Mouse (Mus musculus) heart, embryonic 14.5 days (tissue): ENCODE results near the gene Card9. TPM values are rescaled to one million over a fixed set of nuclear protein-coding genes. Genes with fewer than 3 reads are reported as not detected.

Experiments used
- ATAC-seq: fragments of 200-750 bp; cut with Nextera tagmentation; 2 replicates; pipeline ENCODE4 v1.8.0; 2017; ENCODE audit warnings: low read depth, moderate TSS enrichment; ENCODE audit not compliant: insufficient number of reproducible peaks, insufficient read depth, low FRiP score
- H3K27ac ChIP-seq, 2 experiments: fragments of 200-500 bp in 1 of 2; fragments of 300-500 bp in 1 of 2; sonication (generic) in 1 of 2; replicated peaks in 1 of 2; 2 replicates each; pipeline ENCODE4 v1.5.1; 2012 to 2014; ENCODE audit warnings: low read depth in 2 of 2, low read length in 2 of 2, control low read depth in 1 of 2, mild to moderate bottlenecking in 1 of 2, mixed read lengths in 1 of 2; ENCODE audit not compliant: control insufficient read depth in 1 of 2, insufficient read depth in 1 of 2
- H3K27me3 ChIP-seq: fragments of 300-500 bp; sonication (generic); 2 replicates; pipeline ENCODE4 v1.6.1; 2014; ENCODE audit warnings: mild to moderate bottlenecking, low read length, control low read depth; ENCODE audit not compliant: control insufficient read depth, insufficient read depth
- H3K36me3 ChIP-seq: fragments of 300-500 bp; sonication (generic); 2 replicates; pipeline ENCODE4 v1.6.1; 2014; ENCODE audit warnings: mild to moderate bottlenecking, control low read depth, low read length, mixed read lengths; ENCODE audit not compliant: control insufficient read depth, insufficient read depth
- H3K4me1 ChIP-seq, 2 experiments: fragments of 200-500 bp in 1 of 2; fragments of 300-500 bp in 1 of 2; sonication (generic) in 1 of 2; 2 replicates each; pipeline ENCODE4 v1.6.1; 2012 to 2014; ENCODE audit warnings: low read length in 2 of 2, control low read depth in 1 of 2, mixed read lengths in 1 of 2; ENCODE audit not compliant: control insufficient read depth in 2 of 2, insufficient read depth in 2 of 2
- H3K4me2 ChIP-seq: fragments of 300-500 bp; sonication (generic); 2 replicates; pipeline ENCODE4 v1.6.1; 2014; ENCODE audit warnings: mild to moderate bottlenecking, low read length
- H3K4me3 ChIP-seq, 2 experiments: fragments of 200-500 bp in 1 of 2; fragments of 300-500 bp in 1 of 2; sonication (generic) in 1 of 2; 2 replicates each; pipeline ENCODE4 v1.5.1; 2012 to 2014; ENCODE audit warnings: low read length in 2 of 2, mild to moderate bottlenecking in 2 of 2, control low read depth in 1 of 2, low read depth in 1 of 2, moderate library complexity in 1 of 2; ENCODE audit not compliant: control insufficient read depth in 1 of 2, insufficient read depth in 1 of 2
- H3K9ac ChIP-seq: fragments of 300-500 bp; sonication (generic); 2 replicates; pipeline ENCODE4 v1.6.1; 2014; ENCODE audit warnings: mild to moderate bottlenecking, low read length
- H3K9me3 ChIP-seq: fragments of 300-500 bp; sonication (generic); 2 replicates; pipeline ENCODE4 v1.6.1; 2016; ENCODE audit warnings: low read length, control low read depth; ENCODE audit not compliant: control insufficient read depth
- WGBS: fragments of 180-500 bp; shearing (Covaris S2); extraction: QIAGEN DNeasy Blood & Tissue Kit; methylation state at CpG from one replicate; pipeline ENCODE4 v1.1.7; 2014; 5-methylcytosine and 5-hydroxymethylcytosine counted together
- polyA plus RNA-seq: library from polyadenylated mRNA; unstranded; fragments of >200 nt; fragmentation: Nextera tagmentation; extraction: Ambion mirVana; gene quantifications from 2 replicates; pipeline ENCODE4 v1.2.1, GENCODE M21; 2014

Gene Card9
- polyA plus RNA-seq, 1 experiment from 2014 or later, result 0.61 TPM

- WGBS, result 88% methylated on average over 5 of the region's 5 CpGs
- peaks cover 69% of the 10 kb centered on the region for H3K36me3 ChIP-seq
Measured at GRCm38 (mm10) chr2:26400296-26400695, 39.6 kb upstream of the Card9 start.

DNA sequence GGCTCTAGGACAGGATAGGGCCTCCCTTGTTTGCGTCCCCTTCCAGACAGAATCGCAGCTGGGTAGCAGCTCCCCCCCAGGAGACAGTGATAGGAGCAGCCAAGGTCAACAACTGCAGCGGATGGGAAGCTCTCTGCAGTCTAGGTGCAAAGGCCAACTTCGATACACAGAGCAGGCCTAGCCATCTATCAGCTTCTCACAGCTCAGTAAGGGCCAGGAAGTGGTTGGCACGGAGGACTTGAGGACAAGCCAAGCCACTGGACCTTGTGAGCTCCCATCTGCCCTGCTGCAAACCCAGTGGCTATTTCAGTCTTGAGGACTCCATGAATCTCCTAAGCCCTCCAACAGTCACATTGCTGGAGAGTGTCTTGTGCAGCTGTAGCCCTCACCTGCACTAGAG lies 38.9 kb upstream of the Card9 start:
- Histone ChIP-seq H3K4me3 (no peak overlapping the region), H3K4me2 (no peak overlapping the region), H3K9me3 (no peaks in the 10 kb centered on the region), H3K9ac (no peak overlapping the region), H3K27ac (no peak overlapping the region), H3K36me3 (peaks cover 76% of the 10 kb centered on the region), H3K4me1 (no peaks in the 10 kb centered on the region), H3K27me3 (no peaks in the 10 kb centered on the region)
- ATAC-seq, result no peak
- 68% methylated on average over 5 of the region's 5 CpGs for WGBS

More at GRCm38 (mm10) chr2:26400296-26400695, 39.6 kb upstream of the Card9 start:
- no peaks in the 10 kb centered on the region for H3K9me3 ChIP-seq
- no peak overlapping the region for H3K4me2 ChIP-seq
- ATAC-seq, result no peak
- H3K27me3 ChIP-seq, result no peaks in the 10 kb centered on the region
- H3K9ac ChIP-seq, result no peak overlapping the region
- no peaks in the 10 kb centered on the region for H3K4me1 ChIP-seq
- H3K27ac ChIP-seq, result no peak overlapping the region
- no peak overlapping the region for H3K4me3 ChIP-seq

- no peaks in the 10 kb centered on the region for H3K27me3 ChIP-seq
- no peak for ATAC-seq
- WGBS, result 81% methylated on average over 8 of the region's 8 CpGs
Measured at GRCm38 (mm10) chr2:26398978-26399377, 38.3 kb upstream of the Card9 start.

GRCm38 (mm10) chr2:26391617-26392016 lies 30.9 kb upstream of the Card9 start:
- Histone ChIP-seq H3K27ac (no peak overlapping the region), H3K4me3 (no peak overlapping the region), H3K36me3 (peaks cover 75% of the 10 kb centered on the region), H3K4me2 (no peak overlapping the region), H3K9me3 (no peaks in the 10 kb centered on the region), H3K4me1 (peaks cover 5 to 15% of the 10 kb centered on the region in 2 experiments), H3K27me3 (no peaks in the 10 kb centered on the region), H3K9ac (no peak overlapping the region)
- ATAC-seq, result no peak
- 89% methylated on average over 6 of the region's 6 CpGs for WGBS

More at GRCm38 (mm10) chr2:26398978-26399377, 38.3 kb upstream of the Card9 start:
- peaks cover 83% of the 10 kb centered on the region for H3K36me3 ChIP-seq
- no peak overlapping the region for H3K4me3 ChIP-seq
- H3K4me1 ChIP-seq, result no peaks in the 10 kb centered on the region
- H3K9ac ChIP-seq, result no peak overlapping the region
- H3K4me2 ChIP-seq, result no peak overlapping the region
- no peaks in the 10 kb centered on the region for H3K9me3 ChIP-seq
- H3K27ac ChIP-seq, result no peak overlapping the region

DNA sequence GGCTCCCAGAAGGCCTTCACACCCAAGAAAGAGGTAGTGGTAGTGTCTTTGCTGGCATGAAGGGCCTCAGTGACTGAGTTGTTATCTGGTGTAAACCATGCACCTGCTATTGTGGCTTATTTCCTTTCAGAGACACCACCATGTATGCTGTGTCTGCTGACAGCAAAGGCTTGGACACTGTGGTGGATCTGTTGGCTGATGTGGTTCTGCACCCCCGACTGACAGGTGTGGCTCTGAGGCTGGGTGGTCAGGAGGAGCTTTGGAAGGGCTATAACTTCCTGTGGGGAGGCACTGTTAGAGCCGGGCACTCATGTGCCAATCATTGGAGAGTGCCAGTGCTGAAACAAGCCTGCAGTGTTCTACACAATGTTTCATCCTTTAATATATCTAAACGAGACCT lies 30.2 kb upstream of the Card9 start:
- no peak for ATAC-seq
- Histone ChIP-seq H3K4me3 (no peak overlapping the region), H3K4me2 (no peak overlapping the region), H3K4me1 (peaks cover 5 to 15% of the 10 kb centered on the region in 2 experiments), H3K9ac (no peak overlapping the region), H3K27me3 (no peaks in the 10 kb centered on the region), H3K9me3 (no peaks in the 10 kb centered on the region), H3K27ac (no peak overlapping the region), H3K36me3 (peaks cover 75% of the 10 kb centered on the region)
- WGBS, result 89% methylated on average over 3 of the region's 3 CpGs

DNA sequence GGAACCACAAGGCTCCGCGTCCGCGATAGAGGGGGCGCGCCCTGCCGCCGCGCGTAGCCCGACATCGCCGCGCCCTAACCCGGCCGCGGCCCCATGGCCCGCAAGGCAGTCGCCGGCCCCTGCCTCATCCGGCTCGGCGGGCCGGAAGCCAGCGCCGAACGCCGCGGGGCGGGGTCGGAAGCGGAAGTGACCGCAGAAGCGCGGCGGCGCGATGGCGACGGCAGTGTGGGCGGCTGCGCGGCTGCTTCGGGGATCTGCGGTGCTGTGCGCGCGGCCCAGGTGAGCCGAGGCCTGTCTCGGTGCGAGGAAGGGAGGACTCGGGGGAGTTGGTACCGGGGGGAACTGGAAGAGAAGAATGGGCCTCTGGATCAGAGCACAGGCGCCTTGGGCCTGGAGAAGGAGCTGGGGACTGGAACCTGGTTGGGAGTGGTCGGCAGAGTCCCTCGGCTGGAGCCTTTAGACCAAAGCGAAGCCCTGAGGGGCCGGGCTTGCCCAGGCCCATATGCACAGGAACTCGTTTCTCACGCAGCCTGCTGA lies 28.5 kb upstream of the Card9 start, which contains the start of the genes Entr1 and Pmpca:
Gene Entr1, minus strand, starts transcription at position 163 of the 537 bp plus-strand sequence.
Gene Pmpca, plus strand, starts transcription at position 186 of the 537 bp plus-strand sequence.
- Histone ChIP-seq H3K4me2 (peak within 1 kb of the TSS; percentile 90), H3K9ac (peak within 1 kb of the TSS; percentile 96), H3K36me3 (peaks cover 75% of the 10 kb centered on the region), H3K27ac (peak within 1 kb of the TSS; percentile 28 to 70; a peak in 3 of 4 replicates), H3K4me1 (peaks cover 5 to 15% of the 10 kb centered on the region in 2 experiments), H3K4me3 (peak within 1 kb of the TSS; percentile 94 to 97), H3K27me3 (no peaks in the 10 kb centered on the region), H3K9me3 (no peaks in the 10 kb centered on the region)
- ATAC-seq, result peak; percentile 79
- under 1% methylated on average over 53 of the region's 60 CpGs for WGBS

DNA sequence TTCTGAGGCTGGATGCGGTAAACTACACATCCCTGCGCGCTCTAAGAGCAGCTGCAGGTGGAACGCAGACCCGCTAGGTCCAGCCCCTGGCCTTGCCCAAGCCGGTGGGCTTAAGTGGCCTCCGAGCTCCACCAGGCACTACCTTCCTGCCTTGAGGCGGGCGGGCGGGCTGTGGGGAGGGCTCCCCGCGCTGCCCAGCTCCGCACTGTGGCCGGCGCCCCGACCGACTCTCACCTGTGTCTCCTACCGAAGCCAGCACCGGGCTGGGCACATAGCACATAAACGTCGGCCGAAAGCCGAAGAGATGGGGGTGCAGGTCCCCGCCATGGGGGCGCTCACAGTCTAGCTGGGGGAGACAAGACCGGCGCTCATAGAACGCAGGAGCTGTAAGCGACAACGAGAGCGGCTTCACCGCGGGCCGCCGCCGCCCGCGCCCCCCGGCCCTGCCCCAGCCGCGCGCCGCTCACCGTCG lies 28.0 kb upstream of the Card9 start:
- Histone ChIP-seq H3K4me3 (peak overlapping the region; percentile 94 to 97), H3K9me3 (no peaks in the 10 kb centered on the region), H3K36me3 (peaks cover 75% of the 10 kb centered on the region), H3K27ac (peak overlapping the region in 1 of 2 experiments; percentile 70; a peak in 2 of 4 replicates), H3K9ac (peak overlapping the region; percentile 96), H3K27me3 (no peaks in the 10 kb centered on the region), H3K4me2 (peak overlapping the region; percentile 90), H3K4me1 (peaks cover 5 to 15% of the 10 kb centered on the region in 2 experiments)
- peak; percentile 14; the same call in 1 of the 2 replicates for ATAC-seq
- WGBS, result under 1% methylated on average over 35 of the region's 45 CpGs
